Mouse (Mus musculus) liver, embryonic 16.5 days (tissue): ENCODE measurements around the gene Gm19402. TPM values are rescaled to one million over a fixed set of nuclear protein-coding genes. Genes with fewer than 3 reads are reported as not detected.

Source experiments
- ATAC-seq: fragments of 200-750 bp; cut with Nextera tagmentation; 2 replicates; pipeline ENCODE4 v1.8.0; 2017; ENCODE audit warnings: low read depth, mild to moderate bottlenecking, moderate number of reproducible peaks, moderate library complexity
- H3K27ac ChIP-seq: fragments of 300-500 bp; sonication (generic); 2 replicates; pipeline ENCODE4 v1.5.1; 2014; ENCODE audit warnings: mild to moderate bottlenecking, low read length
- H3K27me3 ChIP-seq: fragments of 300-500 bp; sonication (generic); 2 replicates; pipeline ENCODE4 v1.6.1; 2014; ENCODE audit warnings: low read depth, low read length, mixed read lengths; ENCODE audit not compliant: control insufficient read depth, insufficient read depth
- H3K36me3 ChIP-seq: fragments of 300-500 bp; sonication (generic); 2 replicates; pipeline ENCODE4 v1.6.1; 2014; ENCODE audit warnings: mild to moderate bottlenecking; ENCODE audit not compliant: control insufficient read depth, insufficient read depth
- H3K4me1 ChIP-seq: fragments of 300-500 bp; sonication (generic); 2 replicates; pipeline ENCODE4 v1.6.1; 2014; ENCODE audit warnings: low read depth, low read length, mixed read lengths; ENCODE audit not compliant: control insufficient read depth
- H3K4me2 ChIP-seq: fragments of 300-500 bp; sonication (generic); 2 replicates; pipeline ENCODE4 v1.6.1; 2014; ENCODE audit warnings: low read depth, low read length, mixed read lengths
- H3K4me3 ChIP-seq: fragments of 300-500 bp; sonication (generic); 2 replicates; pipeline ENCODE4 v1.5.1; 2014; ENCODE audit warnings: low read depth, mild to moderate bottlenecking, low read length
- H3K9ac ChIP-seq: fragments of 300-500 bp; sonication (generic); 2 replicates; pipeline ENCODE4 v1.6.1; 2014; ENCODE audit warnings: low read depth, low read length
- H3K9me3 ChIP-seq: fragments of 300-500 bp; sonication (generic); replicated peaks from 2 replicates; pipeline ENCODE4 v1.6.1; 2016; ENCODE audit warnings: low read length; ENCODE audit not compliant: control insufficient read depth
- WGBS: fragments of 180-500 bp; shearing (Covaris S2); extraction: QIAGEN DNeasy Blood & Tissue Kit; methylation state at CpG from one replicate; pipeline ENCODE4 v1.1.7; 2014; ENCODE audit not compliant: insufficient replicate concordance; 5-methylcytosine and 5-hydroxymethylcytosine counted together
- polyA plus RNA-seq: library from polyadenylated mRNA; unstranded; fragments of >200 nt; fragmentation: Nextera tagmentation; extraction: Ambion mirVana; gene quantifications from 2 replicates; pipeline ENCODE4 v1.2.1, GENCODE M21; 2015

Gm19402 gene
- polyA plus RNA-seq, 1 experiment from 2014 or later, result not detected

- no peak overlapping the region for H3K4me3 ChIP-seq
- ATAC-seq, result no peak
- H3K4me1 ChIP-seq, result no peaks in the 10 kb centered on the region
- no peak overlapping the region for H3K9ac ChIP-seq
- 2% methylated on average over 35 of the region's 35 CpGs for WGBS
- H3K4me2 ChIP-seq, result no peak overlapping the region
- H3K27me3 ChIP-seq, result peaks cover 42% of the 10 kb centered on the region
- no peaks in the 10 kb centered on the region for H3K36me3 ChIP-seq
- no peaks in the 10 kb centered on the region for H3K9me3 ChIP-seq
- H3K27ac ChIP-seq, result no peak overlapping the region
These were observed 13.0 kb downstream of the Gm19402 start for GRCm38 (mm10) chr10:77677562-77677961.

GRCm38 (mm10) chr10:77673765-77674164 lies 16.8 kb downstream of the Gm19402 start:
- H3K9ac ChIP-seq, result no peak overlapping the region
- no peaks in the 10 kb centered on the region for H3K36me3 ChIP-seq
- H3K9me3 ChIP-seq, result no peaks in the 10 kb centered on the region
- no peak for ATAC-seq
- H3K4me2 ChIP-seq, result no peak overlapping the region
- H3K4me3 ChIP-seq, result no peak overlapping the region
- 54% methylated on average over 13 of the region's 13 CpGs for WGBS
- H3K27ac ChIP-seq, result no peak overlapping the region
- peaks cover 3% of the 10 kb centered on the region; the same call in 1 of the 2 replicates for H3K4me1 ChIP-seq
- H3K27me3 ChIP-seq, result peaks cover 31% of the 10 kb centered on the region

- no peak overlapping the region for H3K4me2 ChIP-seq
- ATAC-seq, result peak; percentile 86
These were observed 19.0 kb downstream of the Gm19402 start for GRCm38 (mm10) chr10:77671519-77671918.

DNA sequence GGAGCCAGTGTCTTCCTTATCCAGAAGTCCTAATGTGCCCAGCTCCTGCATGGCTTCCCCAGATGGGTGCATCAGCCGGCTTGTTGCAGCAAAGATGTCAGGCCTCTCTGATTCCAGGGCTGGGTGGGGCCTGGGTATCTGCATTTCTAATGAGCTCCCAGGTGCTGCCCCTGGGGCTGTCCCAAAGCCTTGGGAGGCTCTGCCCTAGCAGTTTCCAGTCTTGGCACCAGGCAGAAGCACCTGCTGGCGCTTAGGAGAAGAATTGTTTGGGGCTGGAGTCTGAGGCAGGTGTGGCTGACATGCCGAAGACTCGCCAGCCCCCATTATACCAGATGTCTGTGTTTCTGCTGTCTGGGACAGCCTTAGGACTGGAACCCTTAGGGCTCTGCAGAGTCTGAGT lies 19.8 kb downstream of the Gm19402 start:
- H3K4me1 ChIP-seq, result peaks cover 3% of the 10 kb centered on the region; the same call in 1 of the 2 replicates
- peaks cover 2% of the 10 kb centered on the region for H3K27me3 ChIP-seq
- no peaks in the 10 kb centered on the region for H3K36me3 ChIP-seq
- H3K9ac ChIP-seq, result no peak overlapping the region
- H3K9me3 ChIP-seq, result no peaks in the 10 kb centered on the region
- 72% methylated on average over 4 of the region's 4 CpGs for WGBS
- H3K27ac ChIP-seq, result no peak overlapping the region
- no peak overlapping the region for H3K4me3 ChIP-seq
- H3K4me2 ChIP-seq, result no peak overlapping the region
- no peak for ATAC-seq

More at GRCm38 (mm10) chr10:77671519-77671918, 19.0 kb downstream of the Gm19402 start:
- Histone ChIP-seq H3K4me3 (no peak overlapping the region), H3K4me1 (peaks cover 3% of the 10 kb centered on the region; the same call in 1 of the 2 replicates), H3K9ac (no peak overlapping the region), H3K27ac (no peak overlapping the region), H3K36me3 (no peaks in the 10 kb centered on the region), H3K9me3 (no peaks in the 10 kb centered on the region), H3K27me3 (peaks cover 9% of the 10 kb centered on the region)
- 6% methylated on average over 4 of the region's 4 CpGs for WGBS

GRCm38 (mm10) chr10:77667402-77667801 lies 23.2 kb downstream of the Gm19402 start:
- Histone ChIP-seq H3K36me3 (no peaks in the 10 kb centered on the region), H3K9ac (no peak overlapping the region), H3K9me3 (no peaks in the 10 kb centered on the region), H3K27ac (no peak overlapping the region), H3K27me3 (no peaks in the 10 kb centered on the region), H3K4me2 (no peak overlapping the region), H3K4me3 (no peak overlapping the region), H3K4me1 (peaks cover 3% of the 10 kb centered on the region; the same call in 1 of the 2 replicates)
- WGBS, result 57% methylated on average over 4 of the region's 4 CpGs
- ATAC-seq, result no peak

- no peak overlapping the region for H3K4me3 ChIP-seq
- ATAC-seq, result no peak
- H3K27me3 ChIP-seq, result no peaks in the 10 kb centered on the region
- no peak overlapping the region for H3K4me2 ChIP-seq
- 64% methylated on average over 8 of the region's 8 CpGs for WGBS
- no peak overlapping the region for H3K27ac ChIP-seq
- peaks cover 3% of the 10 kb centered on the region; the same call in 1 of the 2 replicates for H3K4me1 ChIP-seq
- no peaks in the 10 kb centered on the region for H3K36me3 ChIP-seq
- H3K9me3 ChIP-seq, result no peaks in the 10 kb centered on the region
- H3K9ac ChIP-seq, result no peak overlapping the region
These were observed 24.2 kb downstream of the Gm19402 start for GRCm38 (mm10) chr10:77666342-77666741.

- Histone ChIP-seq H3K27ac (no peak overlapping the region), H3K36me3 (no peaks in the 10 kb centered on the region), H3K9me3 (no peaks in the 10 kb centered on the region), H3K4me1 (no peaks in the 10 kb centered on the region), H3K27me3 (no peaks in the 10 kb centered on the region), H3K9ac (no peak overlapping the region), H3K4me3 (no peak overlapping the region), H3K4me2 (no peak overlapping the region)
- no peak for ATAC-seq
- WGBS, result 39% methylated on average over 43 of the region's 43 CpGs
These were observed 26.4 kb downstream of the Gm19402 start for GRCm38 (mm10) chr10:77663949-77664665.

DNA sequence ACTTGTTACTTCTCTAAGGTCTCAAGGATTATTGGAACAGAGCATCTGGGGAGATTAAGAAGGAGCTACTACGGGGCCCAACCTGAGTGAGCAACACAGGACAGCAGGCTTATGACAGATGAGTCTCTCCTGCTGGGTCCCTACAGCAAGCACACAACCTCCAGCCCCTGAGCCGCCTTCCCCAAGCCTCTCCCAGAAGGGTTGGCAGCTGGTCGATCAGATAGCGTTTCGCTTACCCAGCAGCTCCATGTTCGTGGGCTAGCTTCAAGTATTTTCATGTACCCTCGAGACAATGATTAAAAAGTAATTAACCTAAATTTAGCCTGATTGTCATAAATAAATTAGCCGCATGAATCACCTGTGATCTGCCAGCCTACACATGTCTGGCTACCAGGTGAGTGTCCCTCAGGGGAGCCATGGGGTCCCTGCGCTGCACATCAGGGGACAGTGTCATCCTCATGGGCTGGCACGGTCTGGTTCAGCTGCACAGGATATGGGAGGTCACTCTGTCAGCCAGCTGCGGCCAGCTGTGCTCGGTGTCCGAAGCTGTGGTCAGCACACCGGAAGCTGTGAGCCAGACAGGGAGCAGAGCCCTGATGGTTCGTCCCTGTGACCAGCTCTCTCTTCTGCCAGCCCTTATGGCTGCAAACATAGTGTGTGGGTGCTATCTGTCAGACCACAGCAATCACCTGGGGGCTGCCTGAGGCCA lies 32.1 kb downstream of the Gm19402 start:
- no peak overlapping the region for H3K9ac ChIP-seq
- ATAC-seq, result no peak
- H3K4me2 ChIP-seq, result no peak overlapping the region
- H3K4me1 ChIP-seq, result no peaks in the 10 kb centered on the region
- no peaks in the 10 kb centered on the region for H3K36me3 ChIP-seq
- WGBS, result 40% methylated on average over 15 of the region's 15 CpGs
- no peaks in the 10 kb centered on the region for H3K27me3 ChIP-seq
- no peak overlapping the region for H3K4me3 ChIP-seq
- no peak overlapping the region for H3K27ac ChIP-seq
- no peaks in the 10 kb centered on the region for H3K9me3 ChIP-seq

- H3K4me2 ChIP-seq, result no peak overlapping the region
- 80% methylated on average over 9 of the region's 9 CpGs for WGBS
- no peak for ATAC-seq
These were observed 38.5 kb downstream of the Gm19402 start for GRCm38 (mm10) chr10:77652046-77652445.

More at GRCm38 (mm10) chr10:77652046-77652445, 38.5 kb downstream of the Gm19402 start:
- Histone ChIP-seq H3K36me3 (no peaks in the 10 kb centered on the region), H3K27ac (no peak overlapping the region), H3K9ac (no peak overlapping the region), H3K27me3 (no peaks in the 10 kb centered on the region), H3K9me3 (no peaks in the 10 kb centered on the region), H3K4me3 (no peak overlapping the region), H3K4me1 (no peaks in the 10 kb centered on the region)
